Mouse (Mus musculus) small intestine, adult 2 months (tissue): ENCODE measurements around the gene Kbtbd12. TPM values are rescaled to one million over a fixed set of nuclear protein-coding genes. Genes with fewer than 3 reads are reported as not detected.

Source experiments
- H3K27ac ChIP-seq: fragments of 200-500 bp; 2 replicates; pipeline ENCODE4 v1.5.1; 2012; ENCODE audit warnings: low read depth, low read length, control low read depth, inconsistent platforms; ENCODE audit not compliant: insufficient read depth
- H3K27me3 ChIP-seq: fragments of 200-500 bp; 2 replicates; pipeline ENCODE4 v1.6.1; 2012; ENCODE audit warnings: mild to moderate bottlenecking, moderate library complexity, low read length, inconsistent platforms; ENCODE audit not compliant: control insufficient read depth, insufficient read depth
- H3K36me3 ChIP-seq: fragments of 200-500 bp; 2 replicates; pipeline ENCODE4 v1.6.1; 2012; ENCODE audit warnings: mild to moderate bottlenecking, low read length, control low read depth, inconsistent platforms; ENCODE audit not compliant: control insufficient read depth, insufficient read depth
- H3K4me1 ChIP-seq: fragments of 200-500 bp; 2 replicates; pipeline ENCODE4 v1.6.1; 2012; ENCODE audit warnings: low read length, inconsistent platforms, mixed read lengths; ENCODE audit not compliant: control insufficient read depth, insufficient read depth, insufficient read length
- H3K4me3 ChIP-seq: fragments of 200-500 bp; 2 replicates; pipeline ENCODE4 v1.5.1; 2012; ENCODE audit warnings: low read depth, mild to moderate bottlenecking, control low read depth, inconsistent platforms, low read length, moderate library complexity
- CTCF ChIP-seq: fragments of 200-500 bp; IDR thresholded peaks from 2 replicates; pipeline ENCODE4 v1.5.1; 2012; ENCODE audit warnings: low read depth, mild to moderate bottlenecking, control low read depth, inconsistent platforms, low read length, moderate library complexity, mixed read lengths; ENCODE audit not compliant: insufficient replicate concordance, insufficient read length; ENCODE audit errors: extremely low read depth
- POLR2A ChIP-seq: fragments of 200-500 bp; IDR thresholded peaks from 2 replicates; pipeline ENCODE4 v1.6.1; 2012; ENCODE audit warnings: low read depth, mild to moderate bottlenecking, control low read depth, inconsistent platforms, low read length, moderate library complexity
- WGBS: fragments of 180-500 bp; shearing (Covaris S2); methylation state at CpG from one replicate; pipeline ENCODE4 v1.1.7; 2018; 5-methylcytosine and 5-hydroxymethylcytosine counted together
- polyA plus RNA-seq: library from polyadenylated mRNA; depleted of rRNA; stranded (reverse); fragments of >200 nt; gene quantifications from 2 replicates; pipeline ENCODE4 v1.2.3, GENCODE M21; 2012

Kbtbd12 gene
- polyA plus RNA-seq, 1 experiment: 0.05 TPM

DNA sequence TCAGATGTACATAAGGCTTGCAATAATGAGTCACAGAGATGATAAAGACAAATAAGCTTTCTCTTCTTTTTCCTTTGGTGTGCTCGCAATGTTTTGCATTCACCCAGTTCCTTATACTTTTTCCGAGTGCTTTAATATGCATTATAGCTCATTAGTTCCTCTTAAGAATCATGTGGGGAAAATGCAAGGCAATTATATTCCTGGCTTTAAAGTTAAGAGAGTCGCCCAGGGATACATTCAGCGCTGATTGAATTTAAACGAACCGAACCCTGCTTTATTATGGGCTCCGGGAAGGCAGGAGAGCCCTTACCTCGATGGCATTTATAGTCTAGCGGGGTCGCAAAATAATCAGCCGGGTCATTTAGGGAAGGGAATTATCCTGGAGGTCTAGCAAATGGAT, 10.8 kb downstream of the Kbtbd12 start:
- H3K27ac ChIP-seq: 0 out of 2 replicates have a peak overlapping the region, but pooled peaks have one; percentile 20
- H3K4me1 ChIP-seq: peaks cover 12% of the 10 kb centered on the region; the same call in 1 of the 2 replicates
- TF ChIP-seq POLR2A: no peak
- TF ChIP-seq CTCF: no peak
- 14% methylated on average over 11 of the region's 11 CpGs for WGBS
- no peaks in the 10 kb centered on the region for H3K36me3 ChIP-seq
- H3K4me3 ChIP-seq: peak overlapping the region; percentile 63
- no peaks in the 10 kb centered on the region for H3K27me3 ChIP-seq

DNA sequence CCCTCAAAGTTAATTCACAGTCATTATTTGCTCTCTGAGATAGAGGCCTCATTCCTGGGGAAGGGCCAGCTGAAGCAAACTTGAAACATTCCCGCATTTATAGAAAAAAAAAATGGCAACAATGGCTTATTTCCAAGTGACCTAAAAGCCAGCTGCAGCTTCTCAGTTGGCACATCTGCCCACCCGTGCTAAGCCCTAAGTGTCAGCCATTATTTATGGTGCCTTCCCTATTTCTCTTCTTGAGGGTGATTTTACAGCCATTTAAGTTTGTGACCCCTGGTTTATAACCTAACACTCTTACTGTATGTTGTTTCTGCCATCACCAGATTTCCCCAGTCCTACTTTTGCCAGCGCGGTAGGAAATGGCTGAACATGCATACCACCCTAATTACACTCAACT, 11.3 kb downstream of the Kbtbd12 start:
- no peaks in the 10 kb centered on the region for H3K36me3 ChIP-seq
- H3K27ac ChIP-seq: no peak overlapping the region
- TF ChIP-seq POLR2A: no peak
- no peak for TF ChIP-seq CTCF
- H3K4me3 ChIP-seq: no peak overlapping the region
- WGBS: 29% methylated on average over 4 of the region's 4 CpGs
- H3K4me1 ChIP-seq: peaks cover 12% of the 10 kb centered on the region; the same call in 1 of the 2 replicates
- no peaks in the 10 kb centered on the region for H3K27me3 ChIP-seq

DNA sequence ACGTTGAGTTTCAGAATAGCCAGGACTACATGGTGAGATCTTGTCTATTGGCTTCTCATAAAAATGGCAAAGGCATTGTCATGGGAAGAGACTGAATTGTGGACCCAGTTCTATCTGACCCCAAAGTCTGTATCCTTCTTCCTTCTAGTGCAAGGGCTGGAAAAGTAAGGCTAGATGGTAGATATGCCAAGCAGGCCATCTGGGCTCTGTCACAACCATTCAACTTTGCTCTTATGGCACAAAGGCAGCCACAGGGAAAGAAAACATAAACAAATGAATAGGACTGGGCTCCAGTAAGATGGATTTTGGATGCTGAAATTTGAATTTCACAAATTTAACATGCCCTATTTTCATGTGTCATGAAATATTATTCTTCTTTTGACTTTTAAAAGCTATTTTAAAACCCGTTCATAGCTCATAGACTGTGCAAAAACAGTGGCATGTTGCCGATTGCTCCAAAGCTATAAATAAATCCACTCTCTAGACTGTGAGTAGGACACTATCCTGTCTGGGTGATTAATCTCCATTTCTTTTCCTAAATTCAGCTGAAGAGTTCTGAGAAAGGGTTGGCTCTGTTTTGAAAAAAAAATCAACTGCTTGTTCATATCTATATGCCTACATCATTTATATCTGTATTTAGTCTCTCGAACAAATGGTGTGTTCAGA, 15.8 kb downstream of the Kbtbd12 start:
- no peak for TF ChIP-seq CTCF
- no peak for TF ChIP-seq POLR2A
- Histone ChIP-seq H3K4me3 (no peak overlapping the region), H3K4me1 (no peaks in the 10 kb centered on the region), H3K27ac (no peak overlapping the region), H3K27me3 (peaks cover 2% of the 10 kb centered on the region; the same call in 1 of the 2 replicates), H3K36me3 (no peaks in the 10 kb centered on the region)
- WGBS: 75% methylated on average over 4 of the region's 4 CpGs

DNA sequence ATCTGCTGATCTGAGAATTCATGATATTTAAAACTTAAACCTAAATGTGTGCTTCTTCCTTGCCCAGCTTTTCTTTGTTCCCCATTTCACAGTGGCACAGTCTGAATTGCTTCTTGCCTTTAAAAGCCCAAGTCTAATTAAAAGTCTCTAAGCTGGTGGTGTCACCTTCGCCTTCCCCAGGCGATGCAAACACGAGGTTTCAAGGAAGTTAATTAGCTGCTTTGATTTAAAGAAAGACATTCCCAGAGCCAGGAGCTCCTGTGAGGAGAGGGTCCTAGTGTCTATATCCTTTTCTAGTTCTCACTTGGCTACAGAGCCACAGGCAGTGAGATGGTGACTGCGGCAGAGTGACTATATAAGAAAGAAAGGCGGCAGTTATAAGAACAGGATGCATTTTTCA, 18.2 kb downstream of the Kbtbd12 start:
- peaks cover 2% of the 10 kb centered on the region; the same call in 1 of the 2 replicates for H3K27me3 ChIP-seq
- H3K36me3 ChIP-seq: no peaks in the 10 kb centered on the region
- TF ChIP-seq CTCF: no peak
- no peak for TF ChIP-seq POLR2A
- WGBS: 68% methylated on average over 5 of the region's 5 CpGs
- H3K27ac ChIP-seq: no peak overlapping the region
- no peaks in the 10 kb centered on the region for H3K4me1 ChIP-seq
- no peak overlapping the region for H3K4me3 ChIP-seq

DNA sequence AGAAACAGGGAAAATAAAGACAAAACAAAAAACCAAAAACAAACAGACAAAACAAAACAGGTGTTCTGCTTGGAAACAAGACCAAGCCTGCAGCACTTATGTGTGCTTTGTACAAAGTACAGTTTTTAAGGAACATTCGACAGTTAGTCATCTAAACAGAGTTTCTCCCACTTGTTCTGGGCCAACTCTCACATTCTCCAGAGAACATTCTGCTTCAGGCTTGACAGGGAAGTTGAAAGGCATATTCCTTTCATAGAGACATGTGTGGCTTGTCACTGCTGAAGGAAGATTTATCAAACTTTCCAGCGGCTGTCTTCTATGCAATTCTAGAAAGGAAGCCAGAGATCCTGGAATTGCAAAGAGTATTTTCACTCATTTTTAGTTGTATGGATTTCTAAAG, 22.4 kb downstream of the Kbtbd12 start:
- H3K4me1 ChIP-seq: no peaks in the 10 kb centered on the region
- WGBS: 69% methylated on average over 2 of the region's 2 CpGs
- TF ChIP-seq POLR2A (no peak), CTCF (no peak)

DNA sequence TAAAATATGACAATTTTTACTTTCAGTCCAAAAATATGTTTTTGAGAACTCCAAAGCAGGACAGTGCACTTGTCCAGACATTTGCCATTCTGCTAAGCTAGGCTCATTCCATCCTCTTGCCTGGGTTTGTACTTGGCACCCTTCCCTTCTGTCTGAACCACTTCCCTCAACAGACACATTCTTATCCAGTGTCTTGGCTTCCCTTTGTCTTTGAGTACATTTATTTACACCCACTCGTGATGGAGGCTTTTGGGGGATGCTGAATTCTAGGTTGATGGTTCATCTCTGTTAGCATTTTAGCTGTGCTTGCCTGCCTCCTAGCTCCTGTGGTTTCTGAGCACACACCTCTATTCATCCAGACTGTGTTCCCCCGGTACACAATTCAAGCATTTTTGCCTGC, 31.3 kb downstream of the Kbtbd12 start:
- H3K4me1 ChIP-seq: no peaks in the 10 kb centered on the region
- no peak overlapping the region for H3K4me3 ChIP-seq
- H3K27ac ChIP-seq: no peak overlapping the region
- H3K36me3 ChIP-seq: no peaks in the 10 kb centered on the region
- TF ChIP-seq CTCF: no peak
- no peak for TF ChIP-seq POLR2A
- no peaks in the 10 kb centered on the region for H3K27me3 ChIP-seq
- WGBS: 48% methylated on average over 2 of the region's 2 CpGs

More for the DNA sequence above, 22.4 kb downstream of the Kbtbd12 start:
- peaks cover 2% of the 10 kb centered on the region; the same call in 1 of the 2 replicates for H3K27me3 ChIP-seq
- no peaks in the 10 kb centered on the region for H3K36me3 ChIP-seq
- H3K4me3 ChIP-seq: no peak overlapping the region
- no peak overlapping the region for H3K27ac ChIP-seq

DNA sequence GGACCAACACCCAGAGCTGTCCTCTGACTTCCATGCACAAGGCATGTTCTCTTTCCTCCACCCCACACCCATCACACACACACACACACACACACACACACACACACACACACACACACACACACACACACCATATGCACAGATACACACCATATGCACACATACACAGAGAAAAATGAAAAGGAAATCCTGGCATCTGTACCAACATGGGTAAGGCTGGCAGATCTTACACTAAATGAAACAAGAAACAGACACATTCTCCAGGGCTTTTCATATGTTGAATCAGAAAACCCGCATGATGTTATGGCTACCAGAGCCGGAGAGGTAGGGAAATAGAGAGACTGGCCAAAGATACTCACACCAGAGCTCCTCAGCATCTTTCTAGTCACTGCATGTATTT, 32.0 kb downstream of the Kbtbd12 start:
- WGBS: 88% methylated on average over 2 of the region's 2 CpGs

DNA sequence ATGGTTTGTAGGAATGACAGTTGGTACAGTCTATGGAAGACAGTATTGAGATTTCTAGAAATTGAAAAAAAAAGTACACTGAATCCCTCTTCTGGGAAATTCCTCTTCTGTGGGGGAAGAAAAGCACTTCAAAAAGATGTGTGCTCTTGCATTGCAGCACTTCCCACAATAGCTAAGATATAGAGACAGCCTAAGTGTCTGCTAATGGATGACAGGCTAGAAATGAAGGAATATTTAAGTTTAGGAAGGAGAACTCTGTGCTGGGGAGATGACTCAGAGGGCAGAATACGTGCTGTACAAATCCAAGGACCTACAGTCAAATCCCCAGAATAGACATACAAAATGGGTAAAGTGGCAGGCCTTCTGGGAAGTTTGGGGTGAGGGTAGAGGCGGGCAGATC, 32.5 kb downstream of the Kbtbd12 start:
- WGBS: 71% methylated on average over 2 of the region's 2 CpGs
- H3K4me3 ChIP-seq: no peak overlapping the region
- H3K4me1 ChIP-seq: no peaks in the 10 kb centered on the region
- no peak overlapping the region for H3K27ac ChIP-seq
- H3K27me3 ChIP-seq: no peaks in the 10 kb centered on the region
- H3K36me3 ChIP-seq: no peaks in the 10 kb centered on the region
- TF ChIP-seq POLR2A (no peak), CTCF (no peak)

More for the DNA sequence above, 32.0 kb downstream of the Kbtbd12 start:
- TF ChIP-seq POLR2A (no peak), CTCF (no peak)
- Histone ChIP-seq H3K36me3 (no peaks in the 10 kb centered on the region), H3K4me1 (no peaks in the 10 kb centered on the region), H3K27ac (no peak overlapping the region), H3K27me3 (no peaks in the 10 kb centered on the region), H3K4me3 (no peak overlapping the region)
